Mouse (Mus musculus): ENCODE measurements around the gene Elp6.

Gene Elp6

GRCm38 (mm10) chr9:110361299-110361698 is 56.3 kb downstream of the Elp6 start:
- DNase-seq (ENCODE audit: low spot score) = no peak

GRCm38 (mm10) chr9:110362337-110362736 is 57.4 kb downstream of the Elp6 start:
- no peak for DNase-seq (ENCODE audit: low spot score)

DNA sequence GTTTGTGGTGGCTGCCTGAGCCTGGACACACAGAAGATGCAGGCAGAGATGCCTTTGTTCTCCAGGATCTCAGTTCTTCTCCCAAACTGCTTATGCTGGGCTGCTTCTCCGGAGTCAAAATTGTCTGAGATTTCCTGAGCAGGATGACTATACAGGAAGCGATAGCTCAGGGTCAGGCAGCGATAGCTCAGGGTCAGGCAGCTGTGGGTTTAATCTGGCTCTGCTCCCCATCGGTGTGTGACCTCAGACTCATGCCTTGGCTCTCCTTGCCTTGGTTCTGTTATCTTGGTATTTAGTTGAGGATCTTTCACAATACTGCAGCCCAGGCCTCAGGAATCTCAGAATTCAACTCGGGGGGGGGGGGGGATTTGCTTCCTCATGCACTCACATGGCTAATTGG is 61.8 kb downstream of the Elp6 start:
- no peak for DNase-seq (ENCODE audit: low spot score)

- no peak for DNase-seq (ENCODE audit: low spot score)
These were observed 64.9 kb downstream of the Elp6 start for GRCm38 (mm10) chr9:110369860-110370259.
